Mouse (Mus musculus): Measurements from ENCODE around the gene Zswim5. TPM values are rescaled to one million over a fixed set of nuclear protein-coding genes. Genes with fewer than 3 reads are reported as not detected.

Gene Zswim5
- total RNA-seq, 2 experiments from 2014 or later, result 0.11 to 0.23 TPM

Other genes starting within 250 kb of the Zswim5 start
- 10 to 100 TPM; 16.2 to 17.4 TPM for gene Nasp, start 249.4 kb upstream of the Zswim5 start, total RNA-seq (2021)
- gene Akr1a1, start 225.7 kb upstream of the Zswim5 start, total RNA-seq (2021), result 100 to 1,000 TPM; 226 to 247 TPM
- 100 to 1,000 TPM; 211 to 229 TPM for gene Prdx1, start 191.8 kb upstream of the Zswim5 start, total RNA-seq (2021)
- 10 to 100 TPM; 25.5 to 28.9 TPM for gene Mmachc, start 169.0 kb upstream of the Zswim5 start, total RNA-seq (2021)
- gene Ccdc163, start 168.9 kb upstream of the Zswim5 start, total RNA-seq (2021), result 1 to 10 TPM; 3.9 to 4.0 TPM
- gene Tesk2, start 156.4 kb upstream of the Zswim5 start, total RNA-seq (2021), result 1 to 10 TPM; 1.8 to 2.5 TPM
- 1 to 10 TPM; 5.6 to 5.7 TPM for gene Toe1, start 69.7 kb upstream of the Zswim5 start, total RNA-seq (2021)
- gene Mutyh, start 69.7 kb upstream of the Zswim5 start, total RNA-seq (2021), result 1 to 10 TPM in 1 of 2 experiments, under 1 TPM in 1; 1.00 to 1.6 TPM
- 1 to 10 TPM; 2.7 to 2.9 TPM for gene Hpdl, start 55.7 kb upstream of the Zswim5 start, total RNA-seq (2021)
- gene Urod, start 117.0 kb downstream of the Zswim5 start, total RNA-seq (2021), result 10 to 100 TPM; 52.3 to 60.4 TPM
- gene Hectd3, start 117.9 kb downstream of the Zswim5 start, total RNA-seq (2021), result 10 to 100 TPM; 12.6 to 14.7 TPM
- gene Eif2b3, start 142.0 kb downstream of the Zswim5 start, total RNA-seq (2021), result 10 to 100 TPM; 22.0 to 24.8 TPM
- 1 to 10 TPM; 3.8 to 5.9 TPM for gene Ptch2, start 218.7 kb downstream of the Zswim5 start, total RNA-seq (2021)
- 1 to 10 TPM; 3.3 to 3.6 TPM for gene Btbd19, start 248.3 kb downstream of the Zswim5 start, total RNA-seq (2021)
- gene Tctex1d4, start 249.4 kb downstream of the Zswim5 start, total RNA-seq (2021), result not detected

Measured in gastrocnemius, postnatal 14 days (tissue).